Mouse (Mus musculus): Measurements from ENCODE around the gene Mprip.

Gene Mprip

GRCm38 (mm10) chr11:59759626-59760025 is 98.5 kb downstream of the Mprip start:
- no peak for DNase-seq (ENCODE audit: low read depth, low spot score)

- DNase-seq (ENCODE audit: low read depth, low spot score) = no peak
These were observed 99.7 kb downstream of the Mprip start for GRCm38 (mm10) chr11:59760796-59761195.

- no peak for DNase-seq (ENCODE audit: low read depth, low spot score)
These were observed 108.2 kb downstream of the Mprip start for GRCm38 (mm10) chr11:59769307-59769706.

- DNase-seq (ENCODE audit: low read depth, low spot score) = no peak
These were observed 108.6 kb downstream of the Mprip start for GRCm38 (mm10) chr11:59769738-59770137.

- no peak for DNase-seq (ENCODE audit: low read depth, low spot score)
These were observed 109.6 kb downstream of the Mprip start for GRCm38 (mm10) chr11:59770753-59771152.

- DNase-seq (ENCODE audit: low read depth, low spot score) = no peak
These were observed 111.2 kb downstream of the Mprip start for GRCm38 (mm10) chr11:59772291-59772690.

GRCm38 (mm10) chr11:59772902-59773301 is 111.8 kb downstream of the Mprip start:
- no peak for DNase-seq (ENCODE audit: low read depth, low spot score)

- DNase-seq (ENCODE audit: low read depth, low spot score) = no peak
These were observed 113.4 kb downstream of the Mprip start for GRCm38 (mm10) chr11:59774522-59774921.

GRCm38 (mm10) chr11:59775435-59776148 is 114.5 kb downstream of the Mprip start:
- no peak for DNase-seq (ENCODE audit: low read depth, low spot score)

GRCm38 (mm10) chr11:59777259-59777658 is 116.2 kb downstream of the Mprip start:
- DNase-seq (ENCODE audit: low read depth, low spot score) = no peak

- peak; percentile 91 for DNase-seq (ENCODE audit: low read depth, low spot score)
These were observed 117.2 kb downstream of the Mprip start for GRCm38 (mm10) chr11:59778181-59778873.

- DNase-seq (ENCODE audit: low read depth, low spot score) = no peak
These were observed 117.7 kb downstream of the Mprip start for GRCm38 (mm10) chr11:59778874-59779223.

GRCm38 (mm10) chr11:59779406-59779805 is 118.3 kb downstream of the Mprip start:
- no peak for DNase-seq (ENCODE audit: low read depth, low spot score)

- no peak for DNase-seq (ENCODE audit: low read depth, low spot score)
These were observed 119.1 kb downstream of the Mprip start for GRCm38 (mm10) chr11:59780241-59780640.

GRCm38 (mm10) chr11:59782091-59782590 is 121.0 kb downstream of the Mprip start:
- peak; percentile 69 for DNase-seq (ENCODE audit: low read depth, low spot score)

GRCm38 (mm10) chr11:59783591-59783990 is 122.5 kb downstream of the Mprip start:
- no peak for DNase-seq (ENCODE audit: low read depth, low spot score)

- DNase-seq (ENCODE audit: low read depth, low spot score) = peak; percentile 68
These were observed 125.5 kb downstream of the Mprip start for GRCm38 (mm10) chr11:59786444-59787198.

- DNase-seq (ENCODE audit: low read depth, low spot score) = peak; percentile 92
These were observed 126.2 kb downstream of the Mprip start, which contains the start of gene Pld6 for GRCm38 (mm10) chr11:59787199-59787781. Pld6 (minus strand) TSS chr11:59787645.

- no peak for DNase-seq (ENCODE audit: low read depth, low spot score)
These were observed 128.2 kb downstream of the Mprip start for GRCm38 (mm10) chr11:59789311-59789710.

- DNase-seq (ENCODE audit: low read depth, low spot score) = no peak
These were observed 132.3 kb downstream of the Mprip start for GRCm38 (mm10) chr11:59793390-59793789.

GRCm38 (mm10) chr11:59800412-59800811 is 139.3 kb downstream of the Mprip start:
- peak; percentile 67 for DNase-seq (ENCODE audit: low read depth, low spot score)

GRCm38 (mm10) chr11:59801881-59802280 is 140.8 kb downstream of the Mprip start:
- DNase-seq (ENCODE audit: low read depth, low spot score) = no peak
